Mouse (Mus musculus) brain, embryonic 14.5 days (tissue): ENCODE measurements at regions not wholly inside any gene's neighbourhood (a gene's known extent, or its start where the extent isn't known, plus 50 kb on each side); places are given as distances from the start of the nearest gene placed in this dataset.

ENCODE experiments used
- DNase-seq: peaks from one replicate; pipeline ENCODE4 v3.0.0-alpha.2; 2011; ENCODE audit warnings: low read depth
- CTCF ChIP-seq: fragments of 200-500 bp; IDR thresholded peaks from 2 replicates; pipeline ENCODE4 v1.5.1; 2012; ENCODE audit warnings: inconsistent platforms, mild to moderate bottlenecking, moderate library complexity, borderline replicate concordance; ENCODE audit not compliant: insufficient read depth, insufficient read length; ENCODE audit errors: extremely low read depth
- POLR2A ChIP-seq: fragments of 200-500 bp; IDR thresholded peaks from 2 replicates; pipeline ENCODE4 v1.6.1; 2012; ENCODE audit warnings: mild to moderate bottlenecking, inconsistent platforms, borderline replicate concordance; ENCODE audit not compliant: poor library complexity, insufficient read depth, insufficient read length, severe bottlenecking; ENCODE audit errors: extremely low read depth

- peak; percentile 55 for DNase-seq
- TF ChIP-seq CTCF (no peak), POLR2A (no peak)
Measured at GRCm38 (mm10) chr2:75311191-75311590, 347.9 kb upstream of the Hnrnpa3 start.

DNA sequence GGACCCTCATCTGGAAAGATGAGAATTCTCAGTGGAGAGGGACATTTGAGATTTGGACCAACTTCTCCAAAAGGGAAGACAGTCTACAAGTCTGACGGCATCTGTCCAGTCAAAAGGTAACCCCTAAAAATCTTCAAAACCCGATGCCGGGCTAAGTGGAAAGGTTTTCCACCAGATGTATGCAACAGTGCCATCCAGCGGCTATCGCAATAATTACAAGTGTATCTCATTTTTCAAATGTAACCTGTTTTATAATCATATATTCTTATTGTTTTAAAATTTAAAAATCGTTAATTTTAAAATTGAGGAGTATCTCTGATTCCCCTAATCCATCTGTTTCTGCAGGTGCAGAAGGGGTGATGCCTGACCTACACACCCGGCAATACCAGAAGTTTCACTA lies 346.8 kb upstream of the Hnrnpa3 start:
- peak; percentile 60; the same call in 1 of the 2 replicates for TF ChIP-seq CTCF
- no peak for TF ChIP-seq POLR2A

DNA sequence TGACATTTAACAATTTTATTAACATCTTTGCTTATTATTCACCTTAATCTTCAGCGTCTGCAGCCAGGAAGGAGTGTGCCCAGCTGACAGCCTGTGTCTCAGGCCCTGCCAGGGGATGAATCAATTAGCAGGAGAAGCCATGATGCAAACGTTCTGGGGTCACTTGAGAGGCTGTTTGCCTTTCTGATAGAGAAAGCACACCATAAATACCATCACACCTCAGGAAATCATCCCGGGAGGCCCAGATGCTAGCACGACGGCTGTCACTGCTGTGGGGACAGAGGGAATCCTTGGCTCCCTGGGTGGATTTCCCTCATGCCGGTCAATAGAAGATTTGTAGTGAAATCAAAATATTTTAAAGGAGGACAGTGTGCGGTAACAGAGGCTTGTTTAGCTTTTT lies 343.7 kb upstream of the Hnrnpa3 start:
- DNase-seq, result no peak
- TF ChIP-seq CTCF, result no peak
- no peak for TF ChIP-seq POLR2A

More for the DNA sequence above, 346.8 kb upstream of the Hnrnpa3 start:
- peak; percentile 74 for DNase-seq

GRCm38 (mm10) chr2:75318190-75318589 lies 340.9 kb upstream of the Hnrnpa3 start:
- DNase-seq, result no peak
- TF ChIP-seq POLR2A (no peak), CTCF (peak; percentile 6; the same call in 1 of the 2 replicates)

DNA sequence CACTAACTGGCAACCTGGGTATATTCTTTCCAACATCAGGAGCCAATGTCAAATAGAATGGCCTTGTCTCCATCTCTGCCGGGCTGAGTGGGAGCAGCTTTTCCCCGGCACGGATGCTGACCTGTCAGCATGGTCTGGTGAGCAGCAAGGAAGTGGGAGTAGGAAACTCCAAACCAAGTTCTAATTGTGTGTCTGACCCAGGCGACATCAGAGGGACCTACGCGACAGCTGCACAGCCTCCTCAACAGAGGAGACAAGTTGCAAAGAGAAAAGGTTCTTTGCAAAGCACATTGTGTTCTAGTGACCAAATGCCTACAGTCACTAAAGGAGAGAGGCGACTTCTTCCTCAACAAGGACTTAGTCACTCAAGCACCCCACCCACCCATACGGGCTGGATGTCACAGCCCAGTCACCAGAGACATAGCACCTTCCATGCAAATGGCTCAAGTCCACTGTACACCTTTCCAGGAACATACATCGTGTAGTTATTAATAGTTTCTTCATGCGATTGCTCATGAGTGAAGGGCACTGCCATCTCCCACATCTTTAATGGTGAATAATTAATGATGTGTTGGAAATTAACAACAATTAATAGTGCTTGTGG lies 334.8 kb upstream of the Hnrnpa3 start:
- no peak for TF ChIP-seq POLR2A
- DNase-seq, result no peak

- no peak for TF ChIP-seq CTCF
- TF ChIP-seq POLR2A, result no peak
- no peak for DNase-seq
Measured at GRCm38 (mm10) chr2:75329598-75329997, 329.5 kb upstream of the Hnrnpa3 start.

DNA sequence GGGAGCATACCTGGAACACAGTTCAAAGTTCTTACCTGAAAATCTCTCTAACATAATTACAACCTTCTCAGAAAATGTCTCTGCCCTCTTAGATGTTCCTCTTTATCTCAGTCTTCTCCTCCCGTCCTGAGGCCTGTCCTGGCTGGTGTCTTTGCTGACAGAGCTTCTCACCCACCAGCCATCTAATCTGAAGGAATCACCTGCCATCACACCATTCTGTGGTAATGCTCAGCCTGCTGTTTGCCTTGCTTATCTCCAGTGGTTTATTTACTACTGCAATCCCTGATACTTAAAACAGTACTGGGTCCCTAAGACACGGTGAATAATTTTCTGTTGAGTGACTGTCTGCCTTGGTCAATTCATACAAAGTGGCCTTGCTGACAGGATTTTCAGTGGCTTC lies 317.8 kb upstream of the Hnrnpa3 start:
- DNase-seq, result no peak
- TF ChIP-seq CTCF, result no peak
- no peak for TF ChIP-seq POLR2A

- DNase-seq, result no peak
- TF ChIP-seq CTCF (no peak), POLR2A (no peak)
Measured at GRCm38 (mm10) chr2:75341726-75342280, 317.3 kb upstream of the Hnrnpa3 start.

DNA sequence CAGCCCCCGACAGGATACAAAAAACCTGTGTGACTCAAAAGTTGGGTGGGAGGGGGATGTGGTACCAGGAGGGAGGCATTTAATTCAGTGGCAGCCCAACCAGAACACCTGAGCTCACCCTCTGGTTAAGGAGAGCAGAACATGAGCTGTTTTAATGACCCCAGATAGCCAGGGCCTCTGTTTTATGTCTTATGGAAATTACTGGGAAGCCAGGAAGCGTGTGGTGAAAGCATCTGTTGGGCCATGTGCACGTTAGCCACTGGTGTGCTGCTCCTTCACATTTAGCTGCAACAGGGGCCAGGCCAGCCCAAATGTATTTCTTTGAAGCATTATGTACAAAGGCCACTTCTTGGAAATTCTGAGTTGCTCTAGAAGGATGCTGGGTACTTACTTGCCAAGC lies 308.2 kb upstream of the Hnrnpa3 start:
- DNase-seq, result no peak
- TF ChIP-seq POLR2A (no peak), CTCF (no peak)

GRCm38 (mm10) chr2:75351965-75352364 lies 307.1 kb upstream of the Hnrnpa3 start:
- no peak for DNase-seq
- TF ChIP-seq POLR2A, result no peak

- TF ChIP-seq CTCF (no peak), POLR2A (no peak)
- DNase-seq, result peak; percentile 82
Measured at GRCm38 (mm10) chr2:75352564-75352963, 306.5 kb upstream of the Hnrnpa3 start.

GRCm38 (mm10) chr2:75356691-75357375 lies 302.2 kb upstream of the Hnrnpa3 start:
- no peak for DNase-seq
- TF ChIP-seq POLR2A (no peak), CTCF (no peak)
